Mouse (Mus musculus): ENCODE measurements around the gene Kpnb1.
"Not testable (repeated sequence)": the region's sequence is repeated elsewhere in the genome, so short reads cannot be mapped to it uniquely, and the experiment has no call there.

The Kpnb1 gene

GRCm38 (mm10) chr11:97187764-97188642 lies at the start of gene Kpnb1:
Gene Kpnb1 (minus strand): TSS chr11:97187881.
- peak; percentile 97 for DNase-seq (ENCODE audit: low spot score in 2 of 2)

GRCm38 (mm10) chr11:97232436-97232835 lies 44.8 kb upstream of the Kpnb1 start:
- no peak for DNase-seq (ENCODE audit: low spot score in 2 of 2)

- no peak for DNase-seq (ENCODE audit: low spot score in 2 of 2)
Measured at GRCm38 (mm10) chr11:97229396-97229795, 41.7 kb upstream of the Kpnb1 start.

- no peak for DNase-seq (ENCODE audit: low spot score in 2 of 2)
Measured at GRCm38 (mm10) chr11:97228985-97229384, 41.3 kb upstream of the Kpnb1 start.

- DNase-seq (ENCODE audit: low spot score in 2 of 2), result no peak
Measured at GRCm38 (mm10) chr11:97226131-97226530, 38.5 kb upstream of the Kpnb1 start.

GRCm38 (mm10) chr11:97223485-97223884 lies 35.8 kb upstream of the Kpnb1 start:
- no peak for DNase-seq (ENCODE audit: low spot score in 2 of 2)

- no peak for DNase-seq (ENCODE audit: low spot score in 2 of 2)
Measured at GRCm38 (mm10) chr11:97221611-97222010, 33.9 kb upstream of the Kpnb1 start.

GRCm38 (mm10) chr11:97220211-97220610 lies 32.5 kb upstream of the Kpnb1 start:
- no peak for DNase-seq (ENCODE audit: low spot score in 2 of 2)

- DNase-seq (ENCODE audit: low spot score in 2 of 2), result no peak
Measured at GRCm38 (mm10) chr11:97214411-97214810, 26.7 kb upstream of the Kpnb1 start.

GRCm38 (mm10) chr11:97210728-97211400 lies 23.2 kb upstream of the Kpnb1 start:
- no peak for DNase-seq (ENCODE audit: low spot score in 2 of 2)

- peak; percentile 60 to 74 for DNase-seq (ENCODE audit: low spot score in 2 of 2)
Measured at GRCm38 (mm10) chr11:97207011-97207422, 19.3 kb upstream of the Kpnb1 start.

GRCm38 (mm10) chr11:97199519-97199918 lies 11.8 kb upstream of the Kpnb1 start:
- DNase-seq (ENCODE audit: low spot score in 2 of 2), result no peak

GRCm38 (mm10) chr11:97198601-97199000 lies 10.9 kb upstream of the Kpnb1 start:
- no peak for DNase-seq (ENCODE audit: low spot score in 2 of 2)

- no peak for DNase-seq (ENCODE audit: low spot score in 2 of 2)
Measured at GRCm38 (mm10) chr11:97197021-97197420, 9.3 kb upstream of the Kpnb1 start.

- no peak for DNase-seq (ENCODE audit: low spot score in 2 of 2)
Measured at GRCm38 (mm10) chr11:97196541-97196940, 8.9 kb upstream of the Kpnb1 start.

GRCm38 (mm10) chr11:97192621-97192951 lies 4.9 kb upstream of the Kpnb1 start:
- no peak for DNase-seq (ENCODE audit: low spot score in 2 of 2)

GRCm38 (mm10) chr11:97191915-97192620 lies 4.4 kb upstream of the Kpnb1 start:
- no peak for DNase-seq (ENCODE audit: low spot score in 2 of 2)

- DNase-seq (ENCODE audit: low spot score in 2 of 2), result no peak
Measured at GRCm38 (mm10) chr11:97190992-97191391, 3.3 kb upstream of the Kpnb1 start.

GRCm38 (mm10) chr11:97189645-97190044 lies 2.0 kb upstream of the Kpnb1 start:
- DNase-seq (ENCODE audit: low spot score in 2 of 2), result not testable (repeated sequence)

- no peak for DNase-seq (ENCODE audit: low spot score in 2 of 2)
Measured at GRCm38 (mm10) chr11:97189231-97189630, 1.6 kb upstream of the Kpnb1 start.

- no peak for DNase-seq (ENCODE audit: low spot score in 2 of 2)
Measured at GRCm38 (mm10) chr11:97188643-97188955, 918 bp upstream of the Kpnb1 start.

- DNase-seq (ENCODE audit: low spot score in 2 of 2), result peak; percentile 94 to 98
Measured at GRCm38 (mm10) chr11:97186947-97187763, 526 bp downstream of the Kpnb1 start.

All from right cerebral cortex, adult 2 months (tissue).